Mouse (Mus musculus): ENCODE results near the gene Exosc1. TPM values are rescaled to one million over a fixed set of nuclear protein-coding genes. Genes with fewer than 3 reads are reported as not detected.

Exosc1 gene
- total RNA-seq, 1 experiment from 2014 or later = 25.4 TPM

GRCm38 (mm10) chr19:41874356-41874755 is 58.9 kb downstream of the Exosc1 start:
- no peak for DNase-seq

Other genes with a start within 250 kb of the Exosc1 start
- gene Slit1, start 189.8 kb downstream of the Exosc1 start, total RNA-seq (2021) = 6.5 and 7.2 TPM in 2 replicates
- 7.2 and 7.9 TPM in 2 replicates for gene Arhgap19, start 131.4 kb downstream of the Exosc1 start, total RNA-seq (2021)
- 7.5 and 10.7 TPM in 2 replicates for gene Frat1, start 103.5 kb downstream of the Exosc1 start, total RNA-seq (2021)
- 5.5 and 6.4 TPM in 2 replicates for gene Frat2, start 85.3 kb downstream of the Exosc1 start, total RNA-seq (2021)
- 16.2 and 19.5 TPM in 2 replicates for gene Rrp12, start 37.2 kb downstream of the Exosc1 start, total RNA-seq (2021)
- 632 and 654 TPM in 2 replicates for gene Pgam1, start 21.5 kb downstream of the Exosc1 start, total RNA-seq (2021)
- 31.4 and 31.8 TPM in 2 replicates for gene Zdhhc16, start 57 bp upstream of the Exosc1 start, total RNA-seq (2021)
- gene Mms19, start 47.7 kb upstream of the Exosc1 start, total RNA-seq (2021) = 19.9 and 22.2 TPM in 2 replicates
- 13.9 and 20.0 TPM in 2 replicates for gene Ubtd1, start 48.3 kb upstream of the Exosc1 start, total RNA-seq (2021)
- gene Ankrd2, start 102.6 kb upstream of the Exosc1 start, total RNA-seq (2021) = 0.68 and 0.82 TPM in 2 replicates
- gene Hoga1, start 112.2 kb upstream of the Exosc1 start, total RNA-seq (2021) = 6.2 and 22.7 TPM in 2 replicates
- 0.64 and 0.96 TPM in 2 replicates for gene 4933411K16Rik, start 118.8 kb upstream of the Exosc1 start, total RNA-seq (2021)
- gene Morn4, start 152.9 kb upstream of the Exosc1 start, total RNA-seq (2021) = 5.4 and 7.4 TPM in 2 replicates
- 50.4 and 51.5 TPM in 2 replicates for gene Pi4k2a, start 157.0 kb upstream of the Exosc1 start, total RNA-seq (2021)
- 47.4 and 48.9 TPM in 2 replicates for gene Avpi1, start 195.6 kb upstream of the Exosc1 start, total RNA-seq (2021)
- gene Marveld1, start 214.0 kb upstream of the Exosc1 start, total RNA-seq (2021) = 46.4 and 50.1 TPM in 2 replicates
- 42.7 and 45.0 TPM in 2 replicates for gene Zfyve27, start 230.5 kb upstream of the Exosc1 start, total RNA-seq (2021)